8 mouse cellular contexts compared by ENCODE assay signal in the genomic region with DNA sequence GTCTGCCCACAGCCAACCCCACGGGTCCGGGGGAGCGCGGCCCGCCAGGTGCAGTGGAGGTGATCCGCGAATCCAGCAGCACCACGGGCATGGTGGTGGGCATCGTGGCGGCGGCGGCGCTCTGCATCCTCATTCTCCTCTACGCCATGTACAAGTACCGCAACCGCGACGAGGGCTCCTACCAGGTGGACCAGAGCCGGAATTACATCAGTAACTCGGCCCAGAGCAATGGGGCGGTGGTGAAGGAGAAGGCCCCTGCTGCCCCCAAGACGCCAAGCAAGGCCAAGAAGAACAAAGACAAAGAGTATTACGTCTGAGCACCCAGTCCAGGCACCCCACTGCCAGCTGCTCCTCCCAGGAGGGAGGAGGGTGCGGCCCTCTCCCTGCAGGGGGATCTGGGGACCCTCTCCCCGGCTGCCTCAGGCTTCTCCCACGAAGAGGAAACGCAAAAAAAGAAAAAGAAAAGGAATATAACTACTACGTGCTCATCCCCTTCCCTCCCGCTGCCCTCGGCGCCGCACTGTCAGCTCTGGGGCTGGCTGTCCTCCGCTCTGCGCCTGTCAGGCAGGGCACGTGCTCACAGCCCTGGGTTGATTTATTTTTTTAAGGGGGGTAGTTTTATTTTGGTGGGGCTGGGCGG. TPM values are rescaled to one million over a fixed set of nuclear protein-coding genes. Genes with fewer than 3 reads are reported as not detected.
DNase-seq lines count a peak whose midpoint lies in the region; ATAC-seq and TF ChIP-seq lines count a peak whose summit lies in the region.

No protein-coding gene starts in this region.

- H3K9me3 ChIP-seq in heart, embryonic 14.5 days (ENCODE audit: control insufficient read depth, low read length) = no peaks in the 10 kb centered on the region
- no peaks in the 10 kb centered on the region for H3K9me3 ChIP-seq in midbrain, embryonic 13.5 days

- H3K4me3 ChIP-seq in heart, embryonic 14.5 days (ENCODE audit: control insufficient read depth in 1 of 2, insufficient read depth in 1 of 2, low read depth in 1 of 2, low read length in 2 of 2) = peak overlapping the region; percentile 37 to 50
- H3K4me3 ChIP-seq in midbrain, embryonic 13.5 days (replicated peaks) = peak overlapping the region; percentile 39

- H3K27me3 ChIP-seq in heart, embryonic 14.5 days (ENCODE audit: control insufficient read depth, insufficient read depth, low read length) = peaks cover 51% of the 10 kb centered on the region
- H3K27me3 ChIP-seq in midbrain, embryonic 13.5 days = no peaks in the 10 kb centered on the region

- ATAC-seq in heart, embryonic 14.5 days (ENCODE audit: insufficient number of reproducible peaks, insufficient read depth, low FRiP score, low read depth) = no peak
- peak; percentile 22; the same call in 1 of the 2 replicates for ATAC-seq in midbrain, embryonic 13.5 days
- no peak for ATAC-seq in erythroblast, adult 5-6 weeks (replicated peaks; ENCODE audit: low FRiP score, poor library complexity, severe bottlenecking)

- H3K36me3 ChIP-seq in heart, embryonic 14.5 days (ENCODE audit: control insufficient read depth, insufficient read depth, low read length) = no peaks in the 10 kb centered on the region
- H3K36me3 ChIP-seq in midbrain, embryonic 13.5 days = peaks cover 22% of the 10 kb centered on the region

- DNase-seq in cerebellum, postnatal 25 days = peak; percentile 65
- DNase-seq in cerebellum, adult 11 months = no peak
- peak; percentile 71 for DNase-seq in brain, embryonic 14.5 days (ENCODE audit: low read depth)
- peak; percentile 72 for DNase-seq in kidney, postnatal 10 days
- no peak for DNase-seq in frontal cortex, postnatal 36 days (ENCODE audit: low spot score in 2 of 2)

- peaks cover 2 to 9% of the 10 kb centered on the region in 2 experiments; a peak in 2 of 4 replicates for H3K4me1 ChIP-seq in heart, embryonic 14.5 days (ENCODE audit: control insufficient read depth in 2 of 2, insufficient read depth in 2 of 2, low read length in 2 of 2)
- peaks cover 62% of the 10 kb centered on the region for H3K4me1 ChIP-seq in midbrain, embryonic 13.5 days (replicated peaks)

- WGBS in heart, embryonic 14.5 days = 2% methylated on average over 36 of the region's 36 CpGs
- 2% methylated on average over 36 of the region's 36 CpGs for WGBS in midbrain, embryonic 13.5 days

- no peak; the same call in 1 of the 2 replicates for TF ChIP-seq POLR2A in brain, embryonic 14.5 days (IDR thresholded peaks at IDR 0.05; ENCODE audit: borderline replicate concordance, extremely low read depth, insufficient read depth, insufficient read length, poor library complexity, severe bottlenecking)

- H3K9ac ChIP-seq in heart, embryonic 14.5 days (ENCODE audit: low read length) = 0 out of 2 replicates have a peak overlapping the region, but pooled peaks have one; percentile 55
- peak overlapping the region; percentile 69 for H3K9ac ChIP-seq in midbrain, embryonic 13.5 days (replicated peaks)

- TF ChIP-seq CTCF in brain, embryonic 14.5 days (IDR thresholded peaks at IDR 0.05; ENCODE audit: borderline replicate concordance, extremely low read depth, insufficient read depth, insufficient read length) = no peak

- no peak overlapping the region for H3K27ac ChIP-seq in heart, embryonic 14.5 days (replicated peaks in 1 of 2; ENCODE audit: control insufficient read depth in 1 of 2, insufficient read depth in 1 of 2, low read depth in 2 of 2, low read length in 2 of 2)
- peak overlapping the region; percentile 78 for H3K27ac ChIP-seq in midbrain, embryonic 13.5 days

- peak overlapping the region; percentile 81 for H3K4me2 ChIP-seq in heart, embryonic 14.5 days (ENCODE audit: low read length)
- peak overlapping the region; percentile 65 for H3K4me2 ChIP-seq in midbrain, embryonic 13.5 days (replicated peaks)

RNA-seq across cellular contexts. Expression of gene Slc22a12, which starts 10.9 kb away (rescaled TPM):
- polyA plus RNA-seq in brain, embryonic 14.5 days (2012; rRNA removed) = not detected in 2 replicates
- not detected in 2 replicates for polyA plus RNA-seq in heart, embryonic 14.5 days (2014; fragmentation: Nextera tagmentation; extraction: Ambion mirVana)
- polyA plus RNA-seq in midbrain, embryonic 13.5 days (2015; fragmentation: Nextera tagmentation; extraction: Ambion mirVana) = 0.19 TPM in 1 of 2 replicates, not detected in the other
- total RNA-seq in erythroblast, adult 5-6 weeks (2015; ENCODE audit: low replicate concordance) = not detected in 2 replicates
- total RNA-seq in erythroblast, adult 5-6 weeks (2017; ENCODE audit: low replicate concordance) = not detected in 2 replicates

Comparison
In these comparisons a context has a peak if more than half of its experiments do, and no peak if none do; other contexts are left out.
1. DNase-seq: peak in cerebellum, postnatal 25 days (2 of 2), brain, embryonic 14.5 days (single experiment) and kidney, postnatal 10 days (single experiment); none in cerebellum, adult 11 months (single experiment) and frontal cortex, postnatal 36 days (0 of 2).